Mouse (Mus musculus) megakaryocyte, adult 5-6 weeks (primary cell): ENCODE measurements at regions not wholly inside any gene's neighbourhood (a gene's known extent, or its start where the extent isn't known, plus 50 kb on each side); places are given as distances from the start of the nearest gene placed in this dataset.

ENCODE experiments used
- ATAC-seq: 2 replicates; pipeline ENCODE4 v1.8.0; 2016; ENCODE audit warnings: mild to moderate bottlenecking, inconsistent platforms; ENCODE audit not compliant: poor library complexity, severe bottlenecking

DNA sequence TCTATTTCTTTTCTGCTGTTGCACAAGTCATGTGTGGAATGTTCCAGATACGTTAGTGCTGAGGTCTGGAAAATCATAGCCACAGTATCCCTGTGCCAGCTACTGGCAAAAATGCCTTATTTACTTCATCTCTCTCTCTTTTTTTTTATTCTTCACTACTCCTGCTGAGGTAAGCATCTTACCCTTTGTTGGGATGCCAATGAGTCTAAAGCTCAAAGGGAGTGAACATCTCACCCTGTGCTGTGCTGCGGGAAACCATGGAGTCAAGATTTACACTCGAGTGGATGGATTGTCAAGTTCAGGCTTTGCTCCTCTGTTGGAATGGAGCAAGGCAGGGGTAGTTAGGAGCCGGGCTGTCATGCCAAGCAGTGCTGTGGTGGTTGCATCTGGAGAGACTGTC is 140.1 kb upstream of the Tmpo start:
- no peak for ATAC-seq

GRCm38 (mm10) chr10:91319442-91320112 is 138.5 kb upstream of the Tmpo start:
- no peak for ATAC-seq

DNA sequence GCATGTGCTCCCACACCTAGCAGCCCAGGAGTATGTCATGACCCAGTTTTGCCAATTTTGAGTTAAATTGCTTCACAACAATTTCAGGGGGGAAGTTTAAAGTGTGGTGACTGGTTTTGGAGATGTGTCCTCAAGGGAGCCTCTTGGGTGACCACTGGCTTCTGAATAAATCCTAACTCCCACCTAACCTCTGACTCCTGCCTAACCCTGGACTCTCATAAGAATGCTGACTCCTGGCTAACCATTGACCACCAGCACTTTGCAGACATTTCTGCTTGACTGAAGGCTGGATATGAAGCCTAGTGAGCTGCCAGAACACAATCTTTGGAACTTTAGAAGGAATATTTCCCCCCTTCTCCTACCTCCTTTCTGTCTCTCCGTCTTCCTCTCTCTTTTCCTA is 133.3 kb upstream of the Tmpo start:
- ATAC-seq: no peak

DNA sequence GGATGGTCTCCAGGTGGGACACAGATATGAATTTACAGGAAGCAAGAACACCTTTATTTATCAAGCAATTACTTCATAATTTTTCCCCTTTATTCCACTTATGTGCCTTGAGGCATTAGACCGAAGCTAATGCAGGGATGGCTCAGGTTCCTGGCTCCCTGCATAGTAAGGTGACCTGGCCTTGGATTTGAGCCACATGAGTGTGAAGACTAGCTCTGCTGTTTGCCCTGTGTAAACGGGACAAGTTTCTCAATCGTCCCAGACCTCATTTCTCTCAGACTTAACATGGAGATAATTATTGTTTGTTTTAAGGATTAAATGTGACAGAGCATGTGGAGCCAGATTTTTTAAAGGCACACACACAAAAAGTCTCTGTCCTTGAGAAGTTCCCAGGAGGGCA is 132.2 kb upstream of the Tmpo start:
- ATAC-seq: no peak

DNA sequence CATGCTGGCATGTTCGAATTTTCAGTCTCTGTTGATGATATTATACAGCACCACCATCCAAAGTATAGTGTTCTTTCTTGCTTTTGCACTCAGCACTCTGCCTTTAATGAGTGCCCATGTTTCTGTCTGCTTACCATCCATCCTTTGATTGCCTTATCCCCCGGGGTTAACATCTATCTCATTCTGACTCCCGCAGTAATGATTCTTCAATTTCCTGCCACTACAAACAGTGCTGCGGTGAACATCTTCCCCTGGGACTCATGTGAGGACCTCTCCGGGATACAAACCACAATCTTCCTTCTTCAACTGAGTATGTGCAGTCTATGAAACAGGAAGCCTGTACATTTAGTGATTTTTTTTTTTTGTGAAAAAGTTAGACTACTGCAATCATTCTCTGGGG is 131.8 kb upstream of the Tmpo start:
- ATAC-seq: no peak

- peak; percentile 72 for ATAC-seq
Observed at GRCm38 (mm10) chr10:91300067-91300466, 119.0 kb upstream of the Tmpo start.

DNA sequence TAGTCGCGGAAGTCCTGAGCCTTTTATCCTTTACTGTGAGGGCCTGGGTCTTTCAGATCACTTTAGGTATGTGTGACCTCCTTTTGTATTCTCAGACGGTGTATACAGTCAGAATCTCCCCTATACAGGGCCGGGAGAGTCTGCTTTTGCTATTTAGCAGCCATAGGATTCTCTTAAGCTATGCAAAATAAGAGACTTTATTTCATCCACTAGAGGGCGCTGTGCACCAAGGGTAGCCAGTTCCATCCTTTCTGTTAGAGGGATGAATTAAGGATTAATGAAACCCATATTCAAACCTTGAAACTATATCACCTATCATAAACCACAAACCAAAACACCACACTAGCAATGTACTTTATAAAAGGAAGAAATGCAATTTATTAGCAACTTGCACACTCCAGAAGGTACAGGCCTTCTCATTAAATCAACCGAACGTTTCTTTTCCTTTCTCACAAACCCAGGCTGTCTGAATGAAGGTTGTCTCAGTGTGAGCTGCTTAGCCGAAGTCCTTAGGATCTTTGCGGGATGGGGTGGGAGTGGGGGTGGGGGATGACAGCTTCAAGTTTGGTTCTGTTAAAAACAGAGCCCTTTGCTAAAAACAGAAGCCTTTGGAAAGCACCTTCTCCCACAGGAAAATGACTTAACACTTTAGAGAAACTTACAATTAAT is 116.8 kb upstream of the Tmpo start:
- peak; percentile 40; the same call in 1 of the 2 replicates for ATAC-seq

DNA sequence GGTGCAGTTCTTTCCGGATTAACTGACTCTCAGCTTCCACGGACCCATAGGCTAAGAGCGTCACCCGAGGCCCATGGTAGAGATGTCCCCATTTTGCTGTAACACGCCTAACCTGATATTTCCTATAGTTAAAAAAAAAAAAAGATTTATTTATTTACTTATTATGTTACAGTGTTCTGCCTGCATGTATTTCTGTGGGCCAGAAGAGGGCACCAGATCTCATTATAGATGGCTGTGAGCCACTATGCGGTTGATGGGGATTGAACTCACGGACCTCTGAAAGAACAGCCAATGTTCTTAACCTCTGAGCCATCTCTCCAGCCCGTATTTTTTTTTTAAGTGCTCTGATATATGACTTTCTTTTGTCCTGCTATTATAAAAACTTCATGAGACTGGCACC is 114.2 kb upstream of the Tmpo start:
- ATAC-seq: no peak

- ATAC-seq: no peak
Observed at GRCm38 (mm10) chr10:91293226-91293625, 112.1 kb upstream of the Tmpo start.

GRCm38 (mm10) chr10:91284259-91284658 is 103.1 kb upstream of the Tmpo start:
- no peak for ATAC-seq

GRCm38 (mm10) chr10:91270955-91271741 is 90.0 kb upstream of the Tmpo start:
- peak; percentile 86 for ATAC-seq

DNA sequence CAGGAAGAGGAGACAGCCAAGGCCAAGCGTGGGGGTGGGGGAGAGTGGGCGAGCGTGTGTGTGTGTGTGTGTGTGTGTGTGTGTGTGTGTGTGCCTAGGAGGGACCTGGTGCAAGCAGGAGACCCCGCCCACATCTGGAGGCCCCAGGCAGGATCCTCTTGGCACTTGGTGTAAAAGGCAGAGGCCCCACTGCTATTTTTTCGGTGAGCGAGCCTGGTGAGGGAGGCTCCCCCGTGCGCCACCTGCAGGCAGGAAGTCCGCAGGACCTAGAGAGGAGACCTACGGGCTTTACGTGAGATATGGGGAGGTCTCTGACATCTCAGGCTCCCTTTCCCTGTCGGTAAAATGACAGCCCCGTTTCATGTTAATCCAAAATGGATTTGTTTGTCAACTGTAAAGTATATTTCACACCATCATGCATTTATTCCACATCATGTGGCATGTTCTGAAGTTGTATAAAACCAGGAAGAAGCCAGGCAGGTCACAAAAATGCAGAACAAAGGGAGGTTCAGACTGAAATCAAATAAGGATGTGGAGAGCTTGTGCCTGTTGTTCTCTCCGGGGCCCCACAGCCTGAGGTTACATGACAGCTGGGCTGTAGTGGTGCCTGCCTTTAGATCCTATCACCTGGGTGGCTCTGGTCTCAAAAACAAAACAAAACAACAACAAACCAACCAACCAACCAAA is 89.3 kb upstream of the Tmpo start:
- peak; percentile 94 for ATAC-seq

GRCm38 (mm10) chr10:91267886-91268285 is 86.8 kb upstream of the Tmpo start:
- no peak for ATAC-seq

- no peak for ATAC-seq
Observed at GRCm38 (mm10) chr10:91260416-91260815, 79.3 kb upstream of the Tmpo start.

- no peak for ATAC-seq
Observed at GRCm38 (mm10) chr10:91249681-91250195, 68.6 kb upstream of the Tmpo start.

GRCm38 (mm10) chr10:91244297-91244696 is 63.2 kb upstream of the Tmpo start:
- ATAC-seq: peak; percentile 32

DNA sequence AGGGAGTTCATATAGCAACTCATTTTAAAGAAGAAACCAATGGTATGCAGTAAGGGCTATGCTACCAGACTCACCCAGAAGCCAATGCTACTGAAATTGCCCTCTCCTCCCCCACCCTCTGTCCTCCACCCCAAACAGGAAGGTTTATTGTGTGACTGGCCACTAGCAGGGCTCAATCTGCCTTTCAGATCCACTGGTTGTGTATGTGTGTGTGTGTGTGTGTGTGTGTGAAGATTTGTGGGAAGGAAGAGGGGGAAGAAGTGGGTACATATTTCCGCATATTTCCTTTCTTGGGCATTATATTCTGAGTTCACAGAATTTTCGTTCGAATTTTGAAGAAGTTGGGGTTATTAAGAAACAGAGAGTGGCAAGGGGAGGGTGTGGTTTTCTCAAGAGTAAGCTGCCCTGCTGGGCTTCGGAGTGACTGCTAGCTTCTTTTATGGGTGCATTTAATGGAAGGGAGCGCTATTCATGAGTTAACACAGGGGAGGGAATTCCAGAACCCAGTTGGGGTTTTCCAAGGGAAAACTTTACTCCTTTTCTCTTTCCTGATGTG is 61.5 kb upstream of the Tmpo start:
- peak; percentile 85 for ATAC-seq

GRCm38 (mm10) chr10:91241611-91242005 is 60.5 kb upstream of the Tmpo start:
- no peak for ATAC-seq

DNA sequence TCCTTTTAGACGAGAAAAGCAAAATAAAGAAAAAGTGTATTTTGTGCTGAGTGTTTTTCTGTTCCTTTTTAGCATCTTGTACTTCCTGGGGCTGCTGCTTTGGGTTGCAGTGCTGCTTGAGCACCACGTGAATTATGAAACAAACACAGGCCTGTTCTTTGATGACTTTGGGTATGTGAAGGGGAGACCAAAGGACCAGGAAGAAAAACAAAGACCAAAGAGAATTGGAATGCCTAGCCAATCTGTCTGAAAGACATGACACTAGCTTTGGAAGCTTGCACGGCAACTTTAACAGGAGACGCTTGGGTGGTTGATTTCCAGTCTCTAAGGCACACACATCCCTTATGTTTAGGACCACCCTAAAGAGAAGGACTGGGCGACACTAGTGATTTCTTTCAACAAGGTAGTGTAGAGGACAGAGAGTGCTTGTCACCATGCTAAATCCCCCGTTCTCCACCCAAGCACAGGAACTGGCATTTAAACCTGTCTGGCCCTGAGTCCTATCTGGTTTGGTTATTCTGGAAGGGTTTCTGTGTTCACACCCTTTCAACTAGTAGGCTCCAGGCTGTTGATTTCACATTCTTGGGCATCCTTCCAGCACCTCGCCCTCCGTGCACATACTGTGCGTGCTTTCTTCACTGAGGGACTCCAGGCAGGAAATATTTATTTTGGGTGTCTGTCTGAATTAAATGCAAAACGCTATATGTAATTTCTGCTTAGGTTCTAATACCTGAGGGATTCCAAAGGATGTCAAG is 59.9 kb upstream of the Tmpo start:
- ATAC-seq: no peak

DNA sequence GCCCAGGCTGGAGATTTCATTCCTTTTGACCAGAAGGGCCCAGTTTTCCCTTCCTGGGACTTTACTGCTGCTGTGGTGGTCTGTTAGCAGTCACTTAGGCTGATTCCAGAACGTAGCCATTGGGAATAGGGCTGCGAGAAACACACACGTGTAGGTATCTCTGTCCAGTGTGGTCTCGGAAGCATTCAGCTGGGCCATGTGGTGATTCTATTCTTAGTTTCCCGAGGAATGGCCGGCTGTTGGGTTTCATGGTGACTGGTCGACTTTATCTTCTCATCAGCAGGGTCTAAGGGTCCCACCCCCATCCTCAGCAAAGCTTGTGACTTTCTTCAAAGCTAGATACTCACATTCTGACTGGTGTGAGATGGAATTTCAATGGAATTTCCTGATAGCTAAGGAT is 59.2 kb upstream of the Tmpo start:
- ATAC-seq: no peak
